Mouse (Mus musculus) sigmoid colon, adult 10 weeks (tissue): Measurements from ENCODE around the gene Cops4. TPM values are rescaled to one million over a fixed set of nuclear protein-coding genes. Genes with fewer than 3 reads are reported as not detected.

Source experiments
- polyA plus RNA-seq: library from polyadenylated mRNA; stranded (reverse); fragments of 350-450 nt; fragmentation: Illumina TruSeq; extraction: RNeasy Lipid Tissue Mini Kit (QIAGEN cat#74804); gene quantifications from one replicate; pipeline ENCODE4 v1.2.3, GENCODE M21; 2014; ENCODE audit warnings: low read depth, low replicate concordance

Gene Cops4
- 82.0 TPM for polyA plus RNA-seq

GRCm38 (mm10) chr5:100518049-100519026 is at the start of gene Cops4:
Cops4 (plus strand) TSS chr5:100518309.

GRCm38 (mm10) chr5:100500458-100500961 is 17.6 kb upstream of the Cops4 start, which contains the start of gene Lin54:
Lin54 (minus strand) TSS chr5:100500639.

GRCm38 (mm10) chr5:100572069-100572468 is 54.0 kb downstream of the Cops4 start, which contains the start of gene Plac8:
Plac8 (minus strand) TSS chr5:100572245.

Other genes starting within 250 kb of the Cops4 start
- gene Sec31a, start 102.1 kb upstream of the Cops4 start, polyA plus RNA-seq = 271 TPM
- gene Lin54, start 17.7 kb upstream of the Cops4 start, polyA plus RNA-seq = 42.5 TPM
- 604 TPM for gene Plac8, start 53.9 kb downstream of the Cops4 start, polyA plus RNA-seq
- 18.2 TPM for gene Coq2, start 156.8 kb downstream of the Cops4 start, polyA plus RNA-seq
- gene Hpse, start 201.4 kb downstream of the Cops4 start, polyA plus RNA-seq = 22.9 TPM